Mouse (Mus musculus) heart, adult 2 months (tissue): ENCODE measurements around the gene Ncor2. TPM values are rescaled to one million over a fixed set of nuclear protein-coding genes. Genes with fewer than 3 reads are reported as not detected.

Source experiments
- DNase-seq, 2 experiments: peaks; one replicate each; pipeline ENCODE4 v3.0.0; 2021
- H3K27ac ChIP-seq: fragments of 200-600 bp; 2 replicates; pipeline ENCODE4 v1.8.1; 2022
- H3K27me3 ChIP-seq: fragments of 200-500 bp; 2 replicates; pipeline ENCODE4 v1.6.1; 2012; ENCODE audit warnings: mild to moderate bottlenecking, low read length, inconsistent platforms, mixed read lengths; ENCODE audit not compliant: control insufficient read depth, insufficient read depth
- H3K36me3 ChIP-seq: fragments of 200-500 bp; 2 replicates; pipeline ENCODE4 v1.6.1; 2012; ENCODE audit warnings: low read length, inconsistent platforms; ENCODE audit not compliant: control insufficient read depth, insufficient read depth
- H3K4me1 ChIP-seq: fragments of 200-500 bp; 2 replicates; pipeline ENCODE4 v1.6.1; 2011; ENCODE audit warnings: low read length; ENCODE audit not compliant: control insufficient read depth, insufficient read depth
- H3K4me3 ChIP-seq: fragments of 200-600 bp; 2 replicates; pipeline ENCODE4 v1.8.1; 2022
- H3K79me2 ChIP-seq: fragments of 200-500 bp; replicated peaks from 2 replicates; pipeline ENCODE4 v1.6.1; 2012; ENCODE audit warnings: mild to moderate bottlenecking, inconsistent platforms, low read length, moderate library complexity, mixed read lengths; ENCODE audit not compliant: control insufficient read depth, insufficient read depth
- H3K9ac ChIP-seq: fragments of 200-500 bp; 2 replicates; pipeline ENCODE4 v1.6.1; 2012; ENCODE audit warnings: low read depth, mild to moderate bottlenecking, control low read depth, inconsistent platforms, low read length, mixed read lengths
- CTCF ChIP-seq: fragments of 200-600 bp; IDR thresholded peaks from 2 replicates; pipeline ENCODE4 v1.8.1; 2022; ENCODE audit warnings: antibody characterized with exemption, mild to moderate bottlenecking, moderate library complexity
- EP300 ChIP-seq: fragments of 200-500 bp; IDR thresholded peaks from 2 replicates; pipeline ENCODE4 v1.6.1; 2011; ENCODE audit warnings: low read depth, low read length, control low read depth; ENCODE audit not compliant: insufficient read depth
- POLR2A ChIP-seq: fragments of 200-500 bp; IDR thresholded peaks from 2 replicates; pipeline ENCODE4 v1.6.1; 2011; ENCODE audit warnings: mild to moderate bottlenecking, low read depth, low read length, control low read depth; ENCODE audit not compliant: insufficient read depth
- WGBS: fragments of 180-500 bp; shearing (Covaris S2); methylation state at CpG from one replicate; pipeline ENCODE4 v1.1.7; 2018; 5-methylcytosine and 5-hydroxymethylcytosine counted together
- intact Hi-C: fragments of 180-260 bp; cut with DNase I; formaldehyde crosslinking; loops from one replicate; pipeline ENCODE4 v1.15.1; 2025
- polyA plus RNA-seq: library from polyadenylated mRNA; depleted of rRNA; stranded (reverse); fragments of >200 nt; gene quantifications from 2 replicates; pipeline ENCODE4 v1.2.3, GENCODE M21; 2012
- total RNA-seq, 2 experiments: library from RNA; stranded (reverse); gene quantifications; 2 replicates each; pipeline ENCODE4 v1.2.3; 2021

Ncor2 gene
- total and polyA plus RNA-seq, 3 experiments, result 39.1 to 77.5 (median 73.5) TPM

DNA sequence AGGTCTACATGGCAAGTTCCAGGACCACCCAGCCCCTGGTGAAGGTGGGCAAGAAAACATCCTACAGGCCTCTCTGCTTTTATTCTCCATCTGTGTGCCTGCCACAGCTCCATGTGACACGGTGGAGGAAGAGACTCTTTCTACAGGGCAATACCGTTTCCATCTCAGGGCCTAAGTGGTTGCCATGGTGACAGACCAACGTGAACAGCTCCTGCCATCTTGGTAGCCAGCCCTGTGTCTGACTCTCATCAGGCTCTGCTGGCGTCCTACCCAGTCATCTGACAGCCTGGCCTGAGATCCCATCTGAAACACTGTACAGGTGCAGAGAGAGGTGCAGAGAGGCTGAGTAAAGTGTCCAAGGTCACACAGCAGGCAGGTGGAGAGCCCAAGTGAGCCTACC lies 45.4 kb downstream of the Ncor2 start:
- intact Hi-C loops, result loop anchor here (2.0 kb wide), 1 partner anchor 21 kb away; no protein-coding TSS in a partner anchor
- H3K27me3 ChIP-seq, result no peaks in the 10 kb centered on the region
- no peak for TF ChIP-seq CTCF
- no peak for TF ChIP-seq EP300
- no peak for TF ChIP-seq POLR2A
- no peak for DNase-seq
- H3K9ac ChIP-seq, result no peak overlapping the region
- peaks cover 3% of the 10 kb centered on the region for H3K79me2 ChIP-seq
- 46% methylated on average over 4 of the region's 4 CpGs for WGBS
- no peak overlapping the region for H3K4me3 ChIP-seq
- H3K4me1 ChIP-seq, result peaks cover 46% of the 10 kb centered on the region
- H3K36me3 ChIP-seq, result no peaks in the 10 kb centered on the region
- no peak overlapping the region; the same call in 1 of the 2 replicates for H3K27ac ChIP-seq

DNA sequence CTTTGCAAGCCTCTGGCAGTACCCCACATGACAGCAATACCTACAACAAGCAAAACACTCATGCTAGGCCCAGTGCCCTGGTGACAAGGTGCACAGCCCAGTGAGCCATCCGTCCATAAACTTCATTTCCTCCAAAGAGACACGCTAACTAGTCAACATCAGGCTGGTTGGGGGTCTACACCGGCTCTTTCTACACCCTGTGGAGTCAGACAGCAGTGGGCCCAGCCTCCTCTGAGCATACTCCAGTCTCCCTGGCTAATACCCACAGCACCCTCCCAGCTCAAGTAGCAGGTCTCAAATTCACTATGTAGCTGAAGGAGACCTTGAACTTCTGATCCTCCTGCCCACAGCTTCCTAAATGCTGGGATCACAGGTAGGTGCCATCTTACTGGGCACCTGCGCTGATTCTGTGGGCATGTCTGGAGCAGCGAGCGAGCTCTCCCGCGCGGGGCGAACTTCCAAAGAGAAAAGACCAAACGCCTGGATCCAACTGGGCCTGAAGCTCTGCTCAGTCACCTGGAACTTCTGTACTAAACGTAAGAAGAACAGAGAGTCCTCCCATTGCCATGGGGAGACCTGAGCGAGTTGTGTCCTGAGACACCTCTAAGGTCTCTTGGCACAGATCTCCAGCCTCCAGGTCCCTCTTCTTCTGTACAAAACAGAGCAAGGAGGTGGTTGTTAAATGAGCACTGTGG lies 46.3 kb downstream of the Ncor2 start:
- H3K27ac ChIP-seq, result no peak overlapping the region
- H3K9ac ChIP-seq, result no peak overlapping the region
- intact Hi-C loops, result loop anchor here (2.0 kb wide), 1 partner anchor 20 kb away; no protein-coding TSS in a partner anchor
- no peaks in the 10 kb centered on the region for H3K36me3 ChIP-seq
- 92% methylated on average over 13 of the region's 13 CpGs for WGBS
- TF ChIP-seq EP300 (no peak), CTCF (no peak)
- H3K4me3 ChIP-seq, result no peak overlapping the region
- peaks cover 6% of the 10 kb centered on the region for H3K79me2 ChIP-seq
- no peaks in the 10 kb centered on the region for H3K27me3 ChIP-seq
- no peak for DNase-seq
- H3K4me1 ChIP-seq, result peaks cover 47% of the 10 kb centered on the region

DNA sequence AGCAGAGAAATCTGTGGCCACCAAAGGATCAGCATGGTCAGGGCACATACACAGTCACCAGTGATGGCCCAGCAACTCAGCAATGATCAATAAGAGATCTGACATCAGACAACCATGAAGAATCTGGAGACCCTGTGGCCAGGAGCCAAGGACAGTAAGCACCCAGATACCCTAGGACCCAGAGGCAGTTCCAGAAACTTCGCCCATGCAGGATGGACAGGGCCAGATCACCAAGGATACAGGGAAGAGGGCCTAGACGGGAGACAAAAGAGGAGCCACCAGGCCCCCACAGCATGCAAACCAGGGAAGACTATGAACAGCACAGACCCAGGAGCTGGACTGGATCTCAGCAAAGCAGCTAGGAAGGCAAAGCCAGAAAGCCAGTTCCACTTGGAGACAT lies 47.0 kb downstream of the Ncor2 start:
- H3K4me1 ChIP-seq, result peaks cover 46% of the 10 kb centered on the region
- intact Hi-C loops, result loop anchor here (2.0 kb wide), 1 partner anchor 19 kb away; no protein-coding TSS in a partner anchor
- no peak overlapping the region for H3K4me3 ChIP-seq
- H3K27ac ChIP-seq, result no peak overlapping the region
- no peak for DNase-seq
- TF ChIP-seq POLR2A (no peak), EP300 (no peak), CTCF (no peak)
- H3K27me3 ChIP-seq, result no peaks in the 10 kb centered on the region
- WGBS, result 80% methylated on average over 2 of the region's 2 CpGs
- H3K9ac ChIP-seq, result no peak overlapping the region
- H3K79me2 ChIP-seq, result peaks cover 8% of the 10 kb centered on the region
- H3K36me3 ChIP-seq, result no peaks in the 10 kb centered on the region

DNA sequence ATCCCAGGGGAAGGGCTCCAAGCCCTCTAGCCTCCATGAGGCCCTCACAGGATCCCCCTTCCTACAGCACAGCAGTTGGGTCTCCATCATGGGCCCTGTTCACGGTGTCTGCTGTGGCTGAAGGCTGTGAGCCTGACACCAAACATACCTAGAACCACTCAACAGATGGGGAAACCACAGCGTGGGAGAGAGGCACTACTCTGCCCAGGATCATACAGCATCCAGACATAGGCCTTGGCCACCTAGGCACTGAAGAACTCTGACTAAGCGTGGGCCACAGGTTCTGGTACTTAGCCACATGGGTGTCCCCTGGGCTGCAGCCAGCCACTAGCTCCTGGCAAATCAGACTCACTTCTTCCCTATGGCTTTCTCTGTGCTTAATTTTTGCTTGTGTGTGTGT lies 48.6 kb downstream of the Ncor2 start:
- Histone ChIP-seq H3K27ac (no peak overlapping the region), H3K27me3 (no peaks in the 10 kb centered on the region), H3K79me2 (peaks cover 8% of the 10 kb centered on the region), H3K36me3 (no peaks in the 10 kb centered on the region), H3K9ac (no peak overlapping the region), H3K4me3 (no peak overlapping the region), H3K4me1 (peaks cover 44% of the 10 kb centered on the region)
- TF ChIP-seq EP300 (no peak), CTCF (no peak), POLR2A (no peak)
- no peak for DNase-seq
- intact Hi-C loops, result no loop called here
- WGBS, result 72% methylated on average over 3 of the region's 3 CpGs

DNA sequence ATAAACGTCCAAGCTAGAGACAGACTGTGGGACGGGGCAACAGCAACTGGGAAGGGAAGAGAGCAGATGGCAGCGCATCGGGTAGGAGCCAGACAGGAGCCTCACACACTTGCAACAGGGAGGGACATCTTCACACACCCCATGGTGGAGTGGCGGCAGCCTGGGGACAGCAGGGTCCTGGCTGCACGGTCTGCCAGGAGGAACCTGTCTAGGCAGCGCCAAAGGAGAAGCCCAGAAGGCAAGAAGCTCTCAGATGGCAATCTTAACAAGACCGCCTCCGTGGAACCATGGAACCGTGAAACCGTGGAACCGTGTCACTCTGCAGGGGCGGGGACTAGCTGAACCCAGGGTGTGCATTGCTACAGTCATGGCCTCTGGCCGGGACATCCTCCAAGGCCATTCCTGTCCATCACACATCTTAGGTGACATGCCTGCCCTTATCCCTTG lies 50.1 kb downstream of the Ncor2 start:
- intact Hi-C loops, result no loop called here
- TF ChIP-seq EP300 (no peak), CTCF (no peak), POLR2A (no peak)
- H3K4me3 ChIP-seq, result no peak overlapping the region
- WGBS, result 72% methylated on average over 14 of the region's 14 CpGs
- H3K36me3 ChIP-seq, result no peaks in the 10 kb centered on the region
- H3K4me1 ChIP-seq, result peaks cover 40% of the 10 kb centered on the region
- DNase-seq, result no peak
- H3K27me3 ChIP-seq, result no peaks in the 10 kb centered on the region
- no peak overlapping the region; the same call in 1 of the 2 replicates for H3K27ac ChIP-seq
- H3K79me2 ChIP-seq, result peaks cover 11% of the 10 kb centered on the region
- H3K9ac ChIP-seq, result no peak overlapping the region

DNA sequence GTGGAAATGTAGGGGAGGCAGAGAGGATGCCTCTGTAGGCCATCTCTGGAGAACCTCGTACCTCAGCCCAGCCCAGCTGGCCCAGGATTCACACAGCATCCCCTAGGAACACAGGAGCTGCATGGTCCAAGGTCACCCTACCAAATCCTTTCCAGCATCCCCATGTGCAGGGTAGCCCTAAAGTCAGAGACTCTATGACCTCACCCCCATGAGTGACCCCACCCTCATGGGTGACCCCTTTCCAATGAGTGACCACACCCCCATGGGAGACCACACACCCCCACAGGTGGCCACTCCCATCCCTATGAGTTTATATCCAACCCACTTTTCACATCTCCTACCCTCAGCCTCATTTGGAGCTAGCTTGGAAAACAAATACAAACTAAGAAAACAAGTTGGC lies 51.1 kb downstream of the Ncor2 start:
- peaks cover 38% of the 10 kb centered on the region for H3K4me1 ChIP-seq
- peak overlapping the region; percentile 24; the same call in 1 of the 2 replicates for H3K27ac ChIP-seq
- intact Hi-C loops, result no loop called here
- H3K9ac ChIP-seq, result no peak overlapping the region
- peaks cover 12% of the 10 kb centered on the region for H3K79me2 ChIP-seq
- H3K27me3 ChIP-seq, result no peaks in the 10 kb centered on the region
- DNase-seq, result no peak
- H3K4me3 ChIP-seq, result no peak overlapping the region
- H3K36me3 ChIP-seq, result no peaks in the 10 kb centered on the region
- no peak for TF ChIP-seq EP300
- no peak for TF ChIP-seq CTCF
- TF ChIP-seq POLR2A, result no peak
- 67% methylated on average over 1 of the region's 1 CpGs for WGBS
